Mouse (Mus musculus) C2C12 (cell line): ENCODE measurements at regions not wholly inside any gene's neighbourhood (a gene's known extent, or its start where the extent isn't known, plus 50 kb on each side); places are given as distances from the start of the nearest gene placed in this dataset.

ENCODE experiments used
- CEBPB ChIP-seq: IDR thresholded peaks from one replicate; pipeline ENCODE4 v1.6.1; 2011; ENCODE audit warnings: low read depth, mild to moderate bottlenecking, control low read depth, moderate library complexity
- CTCF ChIP-seq: IDR thresholded peaks from one replicate; pipeline ENCODE4 v1.5.1; 2011; ENCODE audit not compliant: control insufficient read depth, insufficient read depth, insufficient read length
- MAX ChIP-seq: IDR thresholded peaks from one replicate; pipeline ENCODE4 v1.6.1; 2011; ENCODE audit warnings: mild to moderate bottlenecking, control low read depth
- MYOG ChIP-seq: IDR thresholded peaks from one replicate; pipeline ENCODE4 v1.6.1; 2011; ENCODE audit not compliant: control insufficient read depth, insufficient read length; ENCODE audit errors: extremely low read depth
- USF1 ChIP-seq: IDR thresholded peaks from one replicate; pipeline ENCODE4 v1.6.1; 2011; ENCODE audit warnings: low read depth, mild to moderate bottlenecking, control low read depth, moderate library complexity

GRCm38 (mm10) chr4:94256026-94256425 lies 300.3 kb upstream of the Gm10306 start:
- TF ChIP-seq CTCF (no peak), MAX (no peak), MYOG (no peak), USF1 (no peak), CEBPB (no peak)
